Mouse (Mus musculus) kidney, embryonic 16.5 days (tissue): Measurements from ENCODE around the gene Amn. TPM values are rescaled to one million over a fixed set of nuclear protein-coding genes. Genes with fewer than 3 reads are reported as not detected.

ENCODE experiments used
- ATAC-seq: fragments of 200-750 bp; cut with Nextera tagmentation; 2 replicates; pipeline ENCODE4 v1.8.0; 2017; ENCODE audit warnings: moderate TSS enrichment; ENCODE audit not compliant: low FRiP score, low TSS enrichment
- H3K27ac ChIP-seq: fragments of 300-500 bp; sonication (generic); 2 replicates; pipeline ENCODE4 v1.5.1; 2014; ENCODE audit warnings: low read length
- H3K27me3 ChIP-seq: fragments of 300-500 bp; sonication (generic); 2 replicates; pipeline ENCODE4 v1.6.1; 2014; ENCODE audit warnings: low read length, control low read depth, mixed read lengths; ENCODE audit not compliant: insufficient read depth
- H3K36me3 ChIP-seq: fragments of 300-500 bp; sonication (generic); 2 replicates; pipeline ENCODE4 v1.6.1; 2014; ENCODE audit warnings: low read length, control low read depth, mixed read lengths; ENCODE audit not compliant: insufficient read depth
- H3K4me1 ChIP-seq: fragments of 300-500 bp; sonication (generic); 2 replicates; pipeline ENCODE4 v1.6.1; 2014; ENCODE audit warnings: low read length, control low read depth, mixed read lengths; ENCODE audit not compliant: insufficient read depth
- H3K4me2 ChIP-seq: fragments of 300-500 bp; sonication (generic); replicated peaks from 2 replicates; pipeline ENCODE4 v1.6.1; 2014; ENCODE audit warnings: low read depth, low read length
- H3K4me3 ChIP-seq: fragments of 300-500 bp; sonication (generic); 2 replicates; pipeline ENCODE4 v1.5.1; 2014; ENCODE audit warnings: mild to moderate bottlenecking, low read length
- H3K9ac ChIP-seq: fragments of 300-500 bp; sonication (generic); replicated peaks from 2 replicates; pipeline ENCODE4 v1.6.1; 2014; ENCODE audit warnings: low read length
- H3K9me3 ChIP-seq: fragments of 300-500 bp; sonication (generic); 2 replicates; pipeline ENCODE4 v1.6.1; 2016; ENCODE audit warnings: low read length, control low read depth
- WGBS: fragments of 180-500 bp; shearing (Covaris S2); extraction: QIAGEN DNeasy Blood & Tissue Kit; methylation state at CpG from one replicate; pipeline ENCODE4 v1.1.7; 2014; 5-methylcytosine and 5-hydroxymethylcytosine counted together
- polyA plus RNA-seq: library from polyadenylated mRNA; unstranded; fragments of >200 nt; fragmentation: Nextera tagmentation; extraction: Ambion mirVana; gene quantifications from 2 replicates; pipeline ENCODE4 v1.2.1, GENCODE M21; 2015

Gene Amn
- polyA plus RNA-seq, 1 experiment from 2014 or later = 87.7 TPM

DNA sequence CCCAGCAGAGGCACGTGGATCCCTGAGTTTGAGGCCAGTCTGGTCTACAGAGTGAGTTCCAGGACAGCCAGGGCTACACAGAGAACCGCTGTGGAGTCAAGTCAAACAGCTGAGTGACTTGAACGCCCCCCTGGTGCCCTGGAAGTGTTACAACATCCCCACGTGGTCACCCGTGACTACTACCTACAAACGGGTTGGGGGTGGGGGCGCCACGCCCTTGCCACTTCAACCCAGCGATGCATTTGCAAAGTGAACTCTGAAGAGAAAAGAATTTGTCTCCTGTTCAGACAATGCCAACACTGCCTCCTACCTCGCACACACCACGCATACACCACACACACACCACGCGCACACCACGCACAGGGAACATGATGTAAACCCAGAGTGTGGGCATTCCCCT, 39.0 kb downstream of the Amn start:
- no peak overlapping the region for H3K4me2 ChIP-seq
- WGBS = 83% methylated on average over 14 of the region's 14 CpGs
- H3K9ac ChIP-seq = no peak overlapping the region
- ATAC-seq = no peak
- no peaks in the 10 kb centered on the region for H3K27me3 ChIP-seq
- no peaks in the 10 kb centered on the region for H3K9me3 ChIP-seq
- H3K27ac ChIP-seq = no peak overlapping the region
- H3K36me3 ChIP-seq = peaks cover 86% of the 10 kb centered on the region
- H3K4me3 ChIP-seq = no peak overlapping the region
- H3K4me1 ChIP-seq = no peaks in the 10 kb centered on the region

DNA sequence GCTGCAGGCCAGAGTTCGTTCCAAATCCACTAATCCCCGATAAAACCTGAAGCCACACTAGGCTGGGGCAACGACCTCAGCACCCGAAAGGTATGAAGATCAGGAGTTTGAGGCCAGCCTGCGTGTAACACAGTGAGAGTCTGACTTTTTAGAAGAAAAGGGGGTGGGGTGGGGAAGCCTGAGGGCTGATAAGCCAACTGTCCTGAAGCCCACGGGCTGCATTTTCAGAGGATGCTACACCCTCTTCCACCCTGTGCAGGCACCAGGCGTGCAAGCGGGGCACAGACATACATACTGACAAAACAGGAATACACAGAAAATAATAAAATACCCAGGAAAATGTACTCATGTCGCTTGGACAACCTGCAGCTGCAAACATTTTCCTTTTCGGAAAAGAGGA, 40.9 kb downstream of the Amn start:
- 93% methylated on average over 10 of the region's 10 CpGs for WGBS
- H3K36me3 ChIP-seq = peaks cover 87% of the 10 kb centered on the region
- ATAC-seq = no peak
- H3K9me3 ChIP-seq = no peaks in the 10 kb centered on the region
- H3K4me2 ChIP-seq = no peak overlapping the region
- H3K27me3 ChIP-seq = no peaks in the 10 kb centered on the region
- no peaks in the 10 kb centered on the region for H3K4me1 ChIP-seq
- no peak overlapping the region for H3K4me3 ChIP-seq
- no peak overlapping the region for H3K27ac ChIP-seq
- no peak overlapping the region for H3K9ac ChIP-seq

DNA sequence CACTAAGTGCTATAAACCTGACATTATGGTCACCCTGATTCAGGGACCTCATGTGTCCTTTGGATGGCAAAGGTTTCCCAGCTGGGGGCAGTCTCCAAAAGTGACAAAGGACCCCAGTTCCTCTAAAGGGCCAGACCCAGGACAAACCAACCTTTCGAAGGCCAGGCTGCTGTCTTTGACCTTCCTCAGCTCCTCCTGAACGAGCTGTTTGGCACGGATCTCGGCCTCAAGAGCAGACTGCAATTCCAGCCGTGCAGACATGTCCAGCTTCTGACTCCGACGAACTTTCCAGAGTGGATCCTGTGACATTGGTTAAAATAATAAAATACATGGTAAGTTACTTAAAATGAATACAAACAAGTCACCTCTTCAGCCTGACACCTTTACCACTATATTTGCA, 43.4 kb downstream of the Amn start:
- Histone ChIP-seq H3K4me2 (no peak overlapping the region), H3K4me3 (no peak overlapping the region), H3K36me3 (peaks cover 95% of the 10 kb centered on the region), H3K27me3 (no peaks in the 10 kb centered on the region), H3K9me3 (no peaks in the 10 kb centered on the region), H3K4me1 (no peaks in the 10 kb centered on the region), H3K9ac (no peak overlapping the region), H3K27ac (no peak overlapping the region)
- WGBS = 93% methylated on average over 7 of the region's 7 CpGs
- no peak for ATAC-seq

DNA sequence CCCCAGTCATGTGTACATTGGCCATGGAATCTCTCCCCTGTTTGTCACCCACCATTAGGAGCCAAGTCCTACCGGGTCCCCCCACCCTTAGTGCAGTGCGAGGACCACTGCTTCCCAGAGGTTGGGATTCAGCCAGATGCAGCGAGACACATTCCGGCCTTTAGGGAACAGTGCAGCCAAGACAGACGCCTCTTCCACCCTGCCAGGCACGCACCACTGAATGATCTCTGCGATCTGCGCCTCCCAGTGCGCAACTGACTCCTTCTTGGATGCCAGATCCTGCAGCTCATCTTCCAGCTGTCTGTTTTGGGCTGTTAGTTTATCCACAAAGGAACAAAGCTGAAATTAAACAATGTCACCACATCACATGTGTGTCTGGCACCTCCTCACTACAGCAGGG, 46.8 kb downstream of the Amn start:
- WGBS = 95% methylated on average over 9 of the region's 9 CpGs
- no peak for ATAC-seq
- H3K9me3 ChIP-seq = no peaks in the 10 kb centered on the region

DNA sequence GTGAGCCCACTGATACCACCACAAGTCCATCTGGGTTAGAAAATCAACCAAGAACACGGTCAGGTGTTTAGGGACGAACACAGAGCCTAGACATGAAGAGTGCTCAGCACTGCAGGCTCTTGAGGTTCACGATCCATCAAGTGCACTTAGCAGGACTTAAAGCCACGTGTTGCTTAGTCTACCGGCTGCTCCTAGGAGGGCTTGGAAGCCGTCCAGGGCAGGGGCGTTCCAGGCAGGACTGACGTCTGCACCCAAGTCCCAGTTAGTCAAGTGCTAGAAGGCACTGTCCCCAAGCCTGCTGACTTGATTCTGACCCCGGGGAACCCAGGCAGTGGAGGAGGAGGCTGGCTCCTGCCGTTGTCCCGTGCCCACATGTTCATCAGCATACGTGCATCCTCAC, 49.7 kb downstream of the Amn start:
- no peaks in the 10 kb centered on the region for H3K9me3 ChIP-seq
- no peak for ATAC-seq
- no peak overlapping the region for H3K27ac ChIP-seq
- H3K27me3 ChIP-seq = no peaks in the 10 kb centered on the region
- no peak overlapping the region for H3K9ac ChIP-seq
- peaks cover 99% of the 10 kb centered on the region for H3K36me3 ChIP-seq
- H3K4me3 ChIP-seq = no peak overlapping the region
- H3K4me2 ChIP-seq = no peak overlapping the region
- no peaks in the 10 kb centered on the region for H3K4me1 ChIP-seq
- 78% methylated on average over 12 of the region's 12 CpGs for WGBS

More for the DNA sequence above, 46.8 kb downstream of the Amn start:
- no peaks in the 10 kb centered on the region for H3K4me1 ChIP-seq
- H3K27ac ChIP-seq = no peak overlapping the region
- H3K4me3 ChIP-seq = no peak overlapping the region
- no peaks in the 10 kb centered on the region for H3K27me3 ChIP-seq
- peaks cover 97% of the 10 kb centered on the region for H3K36me3 ChIP-seq
- H3K4me2 ChIP-seq = no peak overlapping the region
- no peak overlapping the region for H3K9ac ChIP-seq

DNA sequence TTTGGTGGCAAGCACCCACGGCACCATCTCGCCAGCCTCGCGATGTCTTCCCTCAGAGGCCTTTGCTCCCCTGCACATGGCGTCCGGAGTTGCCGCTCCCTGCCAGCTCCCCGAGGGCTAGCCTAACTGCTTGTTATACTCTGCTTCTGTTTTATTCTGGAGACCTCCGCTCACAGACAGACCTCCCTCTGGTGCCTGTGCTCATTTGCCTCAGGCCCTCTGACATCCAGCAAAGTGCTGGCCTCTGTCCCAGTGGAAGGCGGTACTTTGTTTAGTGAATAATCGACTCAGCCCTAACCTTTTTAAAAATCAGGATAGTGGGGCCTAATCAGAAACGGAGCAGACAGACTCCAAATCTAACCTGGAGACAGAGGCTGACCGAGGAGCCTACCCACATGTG, 50.9 kb downstream of the Amn start:
- Histone ChIP-seq H3K9me3 (no peaks in the 10 kb centered on the region), H3K27ac (no peak overlapping the region), H3K27me3 (no peaks in the 10 kb centered on the region), H3K4me1 (no peaks in the 10 kb centered on the region), H3K4me3 (no peak overlapping the region), H3K36me3 (peaks cover 93% of the 10 kb centered on the region), H3K4me2 (no peak overlapping the region), H3K9ac (no peak overlapping the region)
- 90% methylated on average over 13 of the region's 13 CpGs for WGBS
- ATAC-seq = no peak

DNA sequence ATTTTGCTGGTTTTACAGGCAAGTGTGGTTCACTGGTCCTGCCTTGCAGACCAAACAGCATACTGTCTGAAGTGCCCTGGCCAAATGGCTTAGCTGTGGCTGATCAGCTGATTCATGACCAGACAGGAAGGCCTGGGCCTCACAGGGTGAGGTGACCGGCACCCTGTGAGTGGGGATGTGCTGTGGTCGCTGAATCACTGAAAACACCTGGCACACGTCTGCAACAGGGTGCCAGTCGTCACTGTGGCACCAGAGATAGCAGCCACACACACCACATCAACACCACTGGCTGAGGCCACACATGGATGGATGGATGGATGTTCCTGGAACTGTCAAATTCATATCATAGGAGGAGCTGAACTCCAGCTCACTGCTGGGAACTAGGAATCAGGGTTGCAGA, 52.5 kb downstream of the Amn start:
- H3K27ac ChIP-seq = no peak overlapping the region
- H3K9ac ChIP-seq = no peak overlapping the region
- no peaks in the 10 kb centered on the region for H3K27me3 ChIP-seq
- no peaks in the 10 kb centered on the region for H3K4me1 ChIP-seq
- no peak overlapping the region for H3K4me2 ChIP-seq
- H3K4me3 ChIP-seq = no peak overlapping the region
- no peak for ATAC-seq
- 61% methylated on average over 4 of the region's 4 CpGs for WGBS
- H3K9me3 ChIP-seq = no peaks in the 10 kb centered on the region
- H3K36me3 ChIP-seq = peaks cover 91% of the 10 kb centered on the region

DNA sequence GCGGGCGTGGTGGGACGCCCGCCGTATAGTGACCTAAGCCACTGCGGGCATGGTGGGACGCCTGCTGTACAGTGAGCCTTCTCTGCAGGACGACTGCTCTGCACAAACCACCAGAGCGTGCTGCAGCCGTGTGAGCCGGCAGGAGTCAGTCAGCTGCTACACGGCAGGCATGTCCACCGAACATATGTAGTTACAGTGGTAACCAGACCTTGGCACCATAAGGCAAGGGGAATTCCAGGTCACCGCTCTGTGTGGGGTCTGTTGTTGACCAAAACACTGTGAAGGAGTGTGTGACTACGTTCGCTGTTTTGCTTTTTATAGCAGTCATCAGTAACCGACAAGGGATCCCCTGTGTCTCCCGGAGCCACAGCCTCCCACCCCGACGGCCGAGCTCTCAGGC, 53.6 kb downstream of the Amn start:
- WGBS = 87% methylated on average over 21 of the region's 21 CpGs
- H3K9me3 ChIP-seq = no peaks in the 10 kb centered on the region
- no peak overlapping the region for H3K27ac ChIP-seq
- H3K4me1 ChIP-seq = no peaks in the 10 kb centered on the region
- no peak for ATAC-seq
- no peaks in the 10 kb centered on the region for H3K27me3 ChIP-seq
- no peak overlapping the region for H3K4me2 ChIP-seq
- no peak overlapping the region for H3K9ac ChIP-seq
- peaks cover 80% of the 10 kb centered on the region for H3K36me3 ChIP-seq
- H3K4me3 ChIP-seq = no peak overlapping the region

DNA sequence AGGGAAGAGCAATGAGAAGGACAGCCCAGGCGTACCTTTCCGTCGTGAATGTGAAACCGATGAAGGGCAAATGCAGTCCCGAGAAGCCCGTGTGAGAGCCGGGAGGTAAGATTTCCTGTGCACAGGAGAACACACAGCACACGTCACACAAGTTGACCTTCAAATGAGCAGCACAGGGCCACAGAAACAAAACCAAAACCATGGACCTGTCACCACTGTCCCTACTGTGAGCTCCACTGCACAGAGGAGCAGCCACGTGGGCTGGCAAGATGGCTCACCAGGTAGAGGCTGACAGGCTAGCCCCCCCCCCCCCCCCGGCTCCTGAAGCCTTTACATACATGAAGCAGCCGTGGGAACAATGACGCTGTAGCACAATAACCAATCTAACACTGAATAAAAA, 54.1 kb downstream of the Amn start:
- H3K4me3 ChIP-seq = no peak overlapping the region
- H3K4me1 ChIP-seq = no peaks in the 10 kb centered on the region
- no peak overlapping the region for H3K27ac ChIP-seq
- no peak for ATAC-seq
- no peaks in the 10 kb centered on the region for H3K9me3 ChIP-seq
- no peaks in the 10 kb centered on the region for H3K27me3 ChIP-seq
- no peak overlapping the region for H3K4me2 ChIP-seq
- WGBS = 94% methylated on average over 12 of the region's 12 CpGs
- H3K36me3 ChIP-seq = peaks cover 76% of the 10 kb centered on the region
- H3K9ac ChIP-seq = no peak overlapping the region

DNA sequence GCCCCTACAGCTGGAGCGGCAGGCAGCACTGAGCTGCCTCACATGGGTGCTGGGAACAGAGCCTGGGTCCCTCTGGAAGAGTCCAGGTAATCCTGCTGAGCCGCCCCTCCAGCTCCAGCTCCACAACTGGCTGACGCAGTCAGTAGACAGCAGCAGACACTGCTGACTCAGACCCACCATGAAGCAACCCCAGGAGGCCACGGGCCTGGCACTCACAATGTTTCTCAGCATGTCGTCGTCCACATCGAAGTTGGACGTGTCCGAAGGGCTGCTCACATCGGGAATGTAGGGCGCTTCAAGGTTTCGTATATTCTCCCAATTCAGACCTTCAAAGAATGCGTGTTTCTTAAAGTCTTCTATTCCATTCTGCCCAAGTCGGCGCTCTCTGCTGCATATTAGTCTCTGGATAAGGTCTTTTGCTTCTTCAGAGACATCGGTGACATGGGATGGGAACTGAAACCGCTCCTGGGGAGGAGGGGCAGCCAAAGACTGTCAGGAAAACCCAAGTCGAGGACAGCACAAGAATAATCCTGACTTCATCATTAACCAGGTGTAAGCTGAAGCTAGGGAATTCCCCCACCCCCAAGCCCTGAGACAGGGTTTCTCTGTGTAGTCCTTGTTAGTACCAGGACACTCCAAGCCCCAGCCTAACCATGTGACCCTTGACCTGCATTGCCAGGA, 55.0 kb downstream of the Amn start:
- Histone ChIP-seq H3K27ac (no peak overlapping the region), H3K4me1 (no peaks in the 10 kb centered on the region), H3K9ac (no peak overlapping the region), H3K4me3 (no peak overlapping the region), H3K9me3 (no peaks in the 10 kb centered on the region), H3K27me3 (no peaks in the 10 kb centered on the region), H3K4me2 (no peak overlapping the region), H3K36me3 (peaks cover 69% of the 10 kb centered on the region)
- WGBS = 92% methylated on average over 18 of the region's 18 CpGs
- no peak for ATAC-seq
